12 mouse cellular contexts compared by ENCODE assay signal in genomic region chr5:37650681-37651211, GRCm38 (mm10).
A peak's percentile ranks its signal among the peaks of the same experiment; 100 is the strongest.
DNase-seq lines count a peak whose midpoint lies in the region; ATAC-seq and TF ChIP-seq lines count a peak whose summit lies in the region.
"Had no signal": no experiment of that assay in that cellular context is flagged by ENCODE, and none has a peak within 500 bp of the region (broad histone marks: within the 10 kb centered on the region; RNA-seq: fewer than 3 reads in every experiment).

No protein-coding gene starts in this region.

- DNase-seq in liver = no peak
- DNase-seq in forebrain, postnatal 0 days = peak; percentile 22
- DNase-seq in layer of hippocampus, postnatal 10 days (ENCODE audit: low spot score in 2 of 2) = no peak
- DNase-seq in natural killer cell, adult 2 months (ENCODE audit: low spot score in 2 of 2) = no peak
- no peak for DNase-seq in heart, embryonic 10.5 days (ENCODE audit: low spot score)
- DNase-seq: adrenal gland, postnatal 10 days; heart, adult 2 months; heart, postnatal 4 days; thymus, postnatal 36 days had no signal

- WGBS in liver, embryonic 12.5 days (ENCODE audit: insufficient replicate concordance) = 55% methylated on average over 10 of the region's 10 CpGs
- WGBS in forebrain, postnatal 0 days = 18% methylated on average over 10 of the region's 10 CpGs
- 49% methylated on average over 10 of the region's 10 CpGs for WGBS in kidney, embryonic 14.5 days
- WGBS in liver, embryonic 16.5 days (ENCODE audit: insufficient replicate concordance) = 52% methylated on average over 10 of the region's 10 CpGs
- WGBS in heart, embryonic 10.5 days = 79% methylated on average over 10 of the region's 10 CpGs

- H3K9ac ChIP-seq in liver, embryonic 12.5 days = no peak overlapping the region
- H3K9ac ChIP-seq in forebrain, postnatal 0 days = no peak overlapping the region
- no peak overlapping the region for H3K9ac ChIP-seq in kidney, embryonic 14.5 days (ENCODE audit: low read depth, low read length)
- H3K9ac ChIP-seq in liver, embryonic 16.5 days (ENCODE audit: low read depth, low read length) = no peak overlapping the region

- no peaks in the 10 kb centered on the region for H3K36me3 ChIP-seq in liver, embryonic 12.5 days
- H3K36me3 ChIP-seq in forebrain, postnatal 0 days (ENCODE audit: insufficient read depth) = no peaks in the 10 kb centered on the region
- no peaks in the 10 kb centered on the region for H3K36me3 ChIP-seq in kidney, embryonic 14.5 days (ENCODE audit: control insufficient read depth, insufficient read depth, low read length)
- no peaks in the 10 kb centered on the region for H3K36me3 ChIP-seq in liver, embryonic 16.5 days (ENCODE audit: control insufficient read depth, insufficient read depth)
- H3K36me3 ChIP-seq in heart, embryonic 10.5 days = no peaks in the 10 kb centered on the region

- H3K27me3 ChIP-seq in liver, embryonic 12.5 days (replicated peaks) = no peaks in the 10 kb centered on the region
- H3K27me3 ChIP-seq in forebrain, postnatal 0 days (ENCODE audit: insufficient read depth, low read length) = no peaks in the 10 kb centered on the region
- no peaks in the 10 kb centered on the region for H3K27me3 ChIP-seq in kidney, embryonic 14.5 days (ENCODE audit: control insufficient read depth, insufficient read depth, low read length)
- H3K27me3 ChIP-seq in liver, embryonic 16.5 days (ENCODE audit: control insufficient read depth, insufficient read depth, low read depth, low read length) = no peaks in the 10 kb centered on the region
- no peaks in the 10 kb centered on the region for H3K27me3 ChIP-seq in heart, embryonic 10.5 days (ENCODE audit: insufficient read depth, poor library complexity, severe bottlenecking)

- TF ChIP-seq CTCF in forebrain, postnatal 0 days (IDR thresholded peaks at IDR 0.05; ENCODE audit: low read depth) = no peak

- no peak overlapping the region for H3K4me3 ChIP-seq in liver, embryonic 12.5 days
- H3K4me3 ChIP-seq in forebrain, postnatal 0 days (ENCODE audit: low read depth, low read length) = no peak overlapping the region
- H3K4me3 ChIP-seq in kidney, embryonic 14.5 days (ENCODE audit: low read length) = no peak overlapping the region
- H3K4me3 ChIP-seq in liver, embryonic 16.5 days (ENCODE audit: low read depth, low read length) = no peak overlapping the region
- no peak overlapping the region for H3K4me3 ChIP-seq in heart, embryonic 10.5 days
- H3K4me3 ChIP-seq: heart, adult 2 months had no signal

- no peak overlapping the region for H3K4me2 ChIP-seq in liver, embryonic 12.5 days
- no peak overlapping the region for H3K4me2 ChIP-seq in forebrain, postnatal 0 days (ENCODE audit: low read depth)
- no peak overlapping the region for H3K4me2 ChIP-seq in kidney, embryonic 14.5 days (replicated peaks; ENCODE audit: low read depth, low read length)
- H3K4me2 ChIP-seq in liver, embryonic 16.5 days (ENCODE audit: low read depth, low read length) = no peak overlapping the region

- ATAC-seq in liver, embryonic 12.5 days = 0 out of 2 replicates have a peak, but pooled peaks have one; percentile 21
- peak; percentile 65; the same call in 1 of the 2 replicates for ATAC-seq in forebrain, postnatal 0 days
- peak; percentile 83; the same call in 1 of the 2 replicates for ATAC-seq in kidney, embryonic 14.5 days (ENCODE audit: low FRiP score, low TSS enrichment)
- ATAC-seq in liver, embryonic 16.5 days (ENCODE audit: low read depth) = peak; percentile 82

- H3K9me3 ChIP-seq in liver, embryonic 12.5 days (replicated peaks) = no peaks in the 10 kb centered on the region
- H3K9me3 ChIP-seq in forebrain, postnatal 0 days (ENCODE audit: low read length) = no peaks in the 10 kb centered on the region
- H3K9me3 ChIP-seq in kidney, embryonic 14.5 days (ENCODE audit: control insufficient read depth, low read length) = peaks cover 5% of the 10 kb centered on the region; the same call in 1 of the 2 replicates
- no peaks in the 10 kb centered on the region for H3K9me3 ChIP-seq in liver, embryonic 16.5 days (replicated peaks; ENCODE audit: control insufficient read depth, low read length)
- H3K9me3 ChIP-seq in heart, embryonic 10.5 days = no peaks in the 10 kb centered on the region

- no peaks in the 10 kb centered on the region for H3K4me1 ChIP-seq in liver, embryonic 12.5 days
- peaks cover 8% of the 10 kb centered on the region; the same call in 1 of the 2 replicates for H3K4me1 ChIP-seq in forebrain, postnatal 0 days (ENCODE audit: insufficient read depth)
- no peaks in the 10 kb centered on the region for H3K4me1 ChIP-seq in kidney, embryonic 14.5 days (ENCODE audit: control insufficient read depth, insufficient read depth, low read length)
- H3K4me1 ChIP-seq in liver, embryonic 16.5 days (ENCODE audit: control insufficient read depth, low read depth, low read length) = no peaks in the 10 kb centered on the region
- H3K4me1 ChIP-seq in heart, embryonic 10.5 days = peaks cover 2% of the 10 kb centered on the region; the same call in 1 of the 2 replicates

- no peak overlapping the region for H3K27ac ChIP-seq in liver, embryonic 12.5 days
- no peak overlapping the region for H3K27ac ChIP-seq in forebrain, postnatal 0 days (ENCODE audit: low read depth, low read length)
- H3K27ac ChIP-seq in kidney, embryonic 14.5 days (ENCODE audit: low read depth, low read length) = peak overlapping the region; percentile 65
- H3K27ac ChIP-seq in liver, embryonic 16.5 days (ENCODE audit: low read length) = 0 out of 2 replicates have a peak overlapping the region, but pooled peaks have one; percentile 53
- no peak overlapping the region for H3K27ac ChIP-seq in heart, embryonic 10.5 days
- H3K27ac ChIP-seq: heart, adult 2 months had no signal

Comparison
In these comparisons a context has a peak if more than half of its experiments do, and no peak if none do; other contexts are left out.
1. H3K27ac ChIP-seq: peak in kidney, embryonic 14.5 days (single experiment) and liver, embryonic 16.5 days (single experiment); none in liver, embryonic 12.5 days (single experiment), forebrain, postnatal 0 days (single experiment) and heart, embryonic 10.5 days (single experiment).
2. ATAC-seq: peak in every context shown above with its lines; median percentile 83 in kidney, embryonic 14.5 days; 82 in liver, embryonic 16.5 days; 65 in forebrain, postnatal 0 days; 21 in liver, embryonic 12.5 days.